Mouse (Mus musculus) left cerebral cortex, postnatal 10 days (tissue): ENCODE measurements at regions not wholly inside any gene's neighbourhood (a gene's known extent, or its start where the extent isn't known, plus 50 kb on each side); places are given as distances from the start of the nearest gene placed in this dataset.
A peak's percentile ranks its signal among the peaks of the same experiment; 100 is the strongest.
"Not testable (repeated sequence)": the region's sequence is repeated elsewhere in the genome, so short reads cannot be mapped to it uniquely, and the experiment has no call there.

Source experiments
- DNase-seq, 2 experiments: peaks; one replicate each; pipeline ENCODE4 v3.0.0; 2021 to 2022; ENCODE audit warnings: low spot score in 2 of 2, mixed read lengths in 1 of 2; ENCODE audit errors: extremely low spot score in 1 of 2
- intact Hi-C: fragments of 180-260 bp; cut with DNase I; formaldehyde crosslinking; loops from one replicate; pipeline ENCODE4 v1.15.1; 2025

DNA sequence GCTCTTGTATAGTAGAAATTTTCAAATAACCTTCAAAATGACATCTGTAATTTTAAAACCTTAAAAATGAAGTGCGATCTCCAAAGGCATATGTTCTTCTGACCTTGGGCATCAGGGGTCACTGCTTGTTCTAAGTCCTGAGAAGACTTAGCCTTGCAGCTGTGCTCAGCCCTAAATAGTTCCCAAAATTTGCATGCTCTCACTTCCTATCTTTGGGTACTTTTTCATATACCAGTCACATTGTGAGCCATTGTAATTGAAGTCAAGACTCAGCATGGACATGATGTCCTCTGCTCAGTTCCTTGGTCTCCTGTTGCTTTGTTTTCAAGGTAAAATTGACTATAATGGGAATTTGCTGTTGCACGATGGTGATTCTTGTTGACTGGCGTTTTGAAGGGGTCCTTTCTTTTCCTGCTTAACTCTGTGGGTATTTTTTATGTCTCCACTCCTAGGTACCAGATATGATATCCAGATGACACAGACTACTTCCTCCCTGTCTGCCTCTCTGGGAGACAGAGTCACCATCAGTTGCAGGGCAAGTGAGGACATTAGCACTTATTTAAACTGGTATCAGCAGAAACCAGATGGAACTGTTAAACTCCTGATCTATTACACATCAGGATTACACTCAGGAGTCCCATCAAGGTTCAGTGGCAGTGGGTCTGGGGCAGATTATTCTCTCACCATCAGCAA, 1144.6 kb upstream of the Tacstd2 start:
- intact Hi-C loops = no loop called here
- no peak for DNase-seq

- intact Hi-C loops = not testable (repeated sequence)
- DNase-seq = peak; percentile 0 to 19
Observed at GRCm38 (mm10) chr6:68668433-68668832, 1132.8 kb upstream of the Tacstd2 start.

GRCm38 (mm10) chr6:68632309-68632708, 1096.7 kb upstream of the Tacstd2 start:
- intact Hi-C loops, DNase-seq: not testable (repeated sequence)

GRCm38 (mm10) chr6:68631787-68632186, 1096.2 kb upstream of the Tacstd2 start:
- intact Hi-C loops = no loop called here
- DNase-seq = no peak

DNA sequence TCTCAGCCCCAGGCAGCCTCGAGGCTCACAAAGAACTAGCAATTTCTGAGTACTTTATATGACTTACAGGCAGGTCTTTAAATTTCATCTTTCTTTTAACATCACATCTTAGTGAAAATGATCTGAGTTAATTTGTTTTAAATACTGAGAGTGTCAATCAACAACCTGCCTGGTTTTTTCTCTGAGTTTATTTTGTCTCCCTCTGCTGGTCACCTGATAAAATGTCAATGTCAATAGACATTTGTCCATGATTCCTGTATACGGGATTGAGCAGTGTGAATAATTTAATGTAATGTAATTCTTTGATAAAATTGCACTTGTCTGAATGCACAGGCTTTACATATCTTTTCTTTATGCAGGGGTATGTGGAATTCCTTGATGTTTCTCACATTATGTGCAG, 1070.4 kb upstream of the Tacstd2 start:
- intact Hi-C loops = no loop called here

More for the DNA sequence above, 1070.4 kb upstream of the Tacstd2 start:
- no peak for DNase-seq
